Mouse (Mus musculus): ENCODE measurements around the gene Rab37. TPM values are rescaled to one million over a fixed set of nuclear protein-coding genes. Genes with fewer than 3 reads are reported as not detected.

The Rab37 gene
- 1.6 and 2.0 TPM in 2 replicates for polyA plus RNA-seq (2015; fragmentation: Nextera tagmentation; extraction: Ambion mirVana)

- Histone ChIP-seq H3K4me3 (replicated peaks) (no peak within 1 kb of the TSS), H3K9me3 (replicated peaks) (no peaks in the 10 kb centered on the region), H3K9ac (no peak within 1 kb of the TSS), H3K4me1 (0 out of 2 replicates have a peak, but pooled peaks cover 4% of the 10 kb centered on the region), H3K36me3 (no peaks in the 10 kb centered on the region), H3K27ac (replicated peaks) (no peak within 1 kb of the TSS), H3K4me2 (replicated peaks) (peak within 1 kb of the TSS; percentile 15; the same call in 1 of the 2 replicates), H3K27me3 (peaks cover 38% of the 10 kb centered on the region)
- ATAC-seq (ENCODE audit: insufficient number of reproducible peaks, low FRiP score, low TSS enrichment, low read depth): no peak
- 2% methylated on average over 36 of the region's 36 CpGs for WGBS
Measured at GRCm38 (mm10) chr11:115091362-115091901, at the start of gene Rab37. Gene Rab37, plus strand, starts transcription at chr11:115091431.

- H3K4me2 ChIP-seq (replicated peaks): no peak within 1 kb of the TSS
- H3K4me1 ChIP-seq: no peaks in the 10 kb centered on the region
- no peaks in the 10 kb centered on the region for H3K9me3 ChIP-seq (replicated peaks)
- H3K9ac ChIP-seq: no peak within 1 kb of the TSS
- WGBS: 62% methylated on average over 2 of the region's 2 CpGs
- no peak within 1 kb of the TSS for H3K27ac ChIP-seq (replicated peaks)
- no peaks in the 10 kb centered on the region for H3K27me3 ChIP-seq
- no peak within 1 kb of the TSS for H3K4me3 ChIP-seq (replicated peaks)
- no peaks in the 10 kb centered on the region for H3K36me3 ChIP-seq
- ATAC-seq (ENCODE audit: insufficient number of reproducible peaks, low FRiP score, low TSS enrichment, low read depth): no peak
Measured at GRCm38 (mm10) chr11:115048259-115048658, 43.0 kb upstream of the Rab37 start, which contains the start of gene Cd300ld3. Gene Cd300ld3, minus strand, starts transcription at chr11:115048409.

- WGBS: 50% methylated on average over 3 of the region's 3 CpGs
- no peaks in the 10 kb centered on the region for H3K4me1 ChIP-seq
- no peak overlapping the region for H3K4me2 ChIP-seq (replicated peaks)
- no peaks in the 10 kb centered on the region for H3K9me3 ChIP-seq (replicated peaks)
- H3K9ac ChIP-seq: no peak overlapping the region
- no peak overlapping the region for H3K27ac ChIP-seq (replicated peaks)
- no peaks in the 10 kb centered on the region for H3K27me3 ChIP-seq
- no peak overlapping the region for H3K4me3 ChIP-seq (replicated peaks)
- ATAC-seq (ENCODE audit: insufficient number of reproducible peaks, low FRiP score, low TSS enrichment, low read depth): no peak
- H3K36me3 ChIP-seq: no peaks in the 10 kb centered on the region
Measured at GRCm38 (mm10) chr11:115049282-115049895, 41.8 kb upstream of the Rab37 start.

GRCm38 (mm10) chr11:115052206-115052605 is 39.0 kb upstream of the Rab37 start:
- H3K4me2 ChIP-seq (replicated peaks): no peak overlapping the region
- WGBS: 1% methylated on average over 9 of the region's 9 CpGs
- no peaks in the 10 kb centered on the region for H3K9me3 ChIP-seq (replicated peaks)
- no peak overlapping the region for H3K9ac ChIP-seq
- no peak overlapping the region for H3K27ac ChIP-seq (replicated peaks)
- no peak for ATAC-seq (ENCODE audit: insufficient number of reproducible peaks, low FRiP score, low TSS enrichment, low read depth)
- no peaks in the 10 kb centered on the region for H3K4me1 ChIP-seq
- no peaks in the 10 kb centered on the region for H3K27me3 ChIP-seq
- no peak overlapping the region for H3K4me3 ChIP-seq (replicated peaks)
- no peaks in the 10 kb centered on the region for H3K36me3 ChIP-seq

- H3K9ac ChIP-seq: no peak overlapping the region
- H3K4me2 ChIP-seq (replicated peaks): no peak overlapping the region
- no peaks in the 10 kb centered on the region for H3K9me3 ChIP-seq (replicated peaks)
- no peaks in the 10 kb centered on the region for H3K27me3 ChIP-seq
- H3K4me3 ChIP-seq (replicated peaks): no peak overlapping the region
- 81% methylated on average over 1 of the region's 1 CpGs for WGBS
- no peaks in the 10 kb centered on the region for H3K4me1 ChIP-seq
- H3K36me3 ChIP-seq: no peaks in the 10 kb centered on the region
- no peak for ATAC-seq (ENCODE audit: insufficient number of reproducible peaks, low FRiP score, low TSS enrichment, low read depth)
- no peak overlapping the region for H3K27ac ChIP-seq (replicated peaks)
Measured at GRCm38 (mm10) chr11:115052991-115053390, 38.2 kb upstream of the Rab37 start.

DNA sequence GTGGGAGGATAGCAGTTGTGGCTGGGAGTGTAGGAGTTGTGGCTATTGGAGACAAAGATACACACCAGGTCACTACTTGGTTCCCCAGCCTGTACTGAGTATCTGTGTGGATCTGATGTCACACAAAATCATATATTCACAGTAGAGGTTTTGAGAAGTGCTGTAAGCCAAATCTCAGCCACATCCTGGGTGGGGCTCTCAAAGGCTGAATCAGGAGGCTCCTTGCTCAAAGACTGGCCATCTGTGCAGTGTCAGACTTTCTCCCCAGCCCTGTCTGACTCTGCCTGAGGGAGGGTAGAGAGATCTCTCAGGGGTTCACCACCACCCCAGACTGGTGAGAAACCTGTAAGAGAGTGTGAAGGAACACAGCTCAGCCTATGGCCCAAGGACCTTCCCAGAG is 36.7 kb upstream of the Rab37 start:
- Histone ChIP-seq H3K4me1 (no peaks in the 10 kb centered on the region), H3K27me3 (no peaks in the 10 kb centered on the region), H3K9ac (no peak overlapping the region), H3K36me3 (no peaks in the 10 kb centered on the region), H3K4me3 (replicated peaks) (no peak overlapping the region), H3K9me3 (replicated peaks) (no peaks in the 10 kb centered on the region), H3K27ac (replicated peaks) (no peak overlapping the region), H3K4me2 (replicated peaks) (no peak overlapping the region)
- no peak for ATAC-seq (ENCODE audit: insufficient number of reproducible peaks, low FRiP score, low TSS enrichment, low read depth)

DNA sequence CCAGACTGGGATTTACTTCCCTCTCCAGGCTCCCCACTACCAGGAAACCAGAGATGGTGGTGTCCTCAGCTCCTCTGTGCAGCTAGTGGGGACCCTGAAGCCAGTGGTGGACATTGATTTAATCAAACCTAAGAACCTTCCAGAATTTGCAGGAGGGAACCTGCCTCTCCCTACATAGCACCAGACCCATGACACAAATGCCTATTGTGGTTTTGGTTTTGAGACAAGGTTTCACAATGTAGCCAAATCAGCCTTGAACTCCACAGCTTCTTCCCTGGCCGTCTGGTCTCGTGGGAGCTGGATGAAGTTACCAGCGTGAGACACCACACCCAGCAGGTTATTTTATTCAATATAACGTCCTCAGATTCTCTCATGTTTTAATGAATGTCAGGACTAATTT is 32.5 kb upstream of the Rab37 start:
- Histone ChIP-seq H3K27me3 (no peaks in the 10 kb centered on the region), H3K4me3 (replicated peaks) (no peak overlapping the region), H3K9ac (no peak overlapping the region), H3K9me3 (replicated peaks) (no peaks in the 10 kb centered on the region), H3K27ac (replicated peaks) (no peak overlapping the region), H3K4me1 (no peaks in the 10 kb centered on the region), H3K4me2 (replicated peaks) (no peak overlapping the region), H3K36me3 (no peaks in the 10 kb centered on the region)
- 62% methylated on average over 4 of the region's 4 CpGs for WGBS
- no peak for ATAC-seq (ENCODE audit: insufficient number of reproducible peaks, low FRiP score, low TSS enrichment, low read depth)

DNA sequence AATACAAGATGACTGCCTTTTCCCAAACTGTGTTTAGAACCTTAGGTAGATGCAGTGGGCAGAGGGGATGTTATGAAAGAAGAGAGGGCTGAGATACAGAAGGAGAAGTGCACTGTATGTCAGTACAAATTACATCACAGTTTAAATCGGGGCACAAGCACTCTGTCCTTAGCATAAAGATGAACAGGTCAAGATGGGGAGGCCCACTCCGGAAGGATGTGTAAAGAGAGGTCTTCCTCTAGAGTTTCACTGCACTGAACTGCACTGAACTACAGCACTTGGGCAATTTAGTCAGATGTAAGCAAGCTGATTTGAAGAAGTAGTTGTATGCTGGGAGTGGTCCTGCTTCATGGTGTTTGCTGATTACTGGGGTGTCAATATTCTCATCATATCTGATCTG is 31.4 kb upstream of the Rab37 start:
- Histone ChIP-seq H3K4me1 (no peaks in the 10 kb centered on the region), H3K36me3 (no peaks in the 10 kb centered on the region), H3K4me3 (replicated peaks) (no peak overlapping the region), H3K27me3 (no peaks in the 10 kb centered on the region), H3K9me3 (replicated peaks) (no peaks in the 10 kb centered on the region), H3K27ac (replicated peaks) (no peak overlapping the region), H3K4me2 (replicated peaks) (no peak overlapping the region), H3K9ac (no peak overlapping the region)
- 81% methylated on average over 2 of the region's 2 CpGs for WGBS
- no peak for ATAC-seq (ENCODE audit: insufficient number of reproducible peaks, low FRiP score, low TSS enrichment, low read depth)

- Histone ChIP-seq H3K9ac (no peak within 1 kb of the TSS), H3K4me3 (replicated peaks) (no peak within 1 kb of the TSS), H3K4me1 (no peaks in the 10 kb centered on the region), H3K36me3 (no peaks in the 10 kb centered on the region), H3K27me3 (no peaks in the 10 kb centered on the region), H3K4me2 (replicated peaks) (no peak within 1 kb of the TSS), H3K27ac (replicated peaks) (no peak within 1 kb of the TSS), H3K9me3 (replicated peaks) (no peaks in the 10 kb centered on the region)
- WGBS: 29% methylated on average over 5 of the region's 5 CpGs
- no peak for ATAC-seq (ENCODE audit: insufficient number of reproducible peaks, low FRiP score, low TSS enrichment, low read depth)
Measured at GRCm38 (mm10) chr11:115062077-115062476, 29.2 kb upstream of the Rab37 start, which contains the start of gene Cd300e. Gene Cd300e, minus strand, starts transcription at chr11:115062177.

- Histone ChIP-seq H3K9ac (no peak overlapping the region), H3K36me3 (no peaks in the 10 kb centered on the region), H3K27ac (replicated peaks) (no peak overlapping the region), H3K27me3 (peaks cover 13% of the 10 kb centered on the region), H3K4me2 (replicated peaks) (no peak overlapping the region), H3K4me1 (peaks cover 7% of the 10 kb centered on the region; the same call in 1 of the 2 replicates), H3K9me3 (replicated peaks) (no peaks in the 10 kb centered on the region), H3K4me3 (replicated peaks) (no peak overlapping the region)
- ATAC-seq (ENCODE audit: insufficient number of reproducible peaks, low FRiP score, low TSS enrichment, low read depth): no peak
- 62% methylated on average over 6 of the region's 6 CpGs for WGBS
Measured at GRCm38 (mm10) chr11:115066768-115067167, 24.5 kb upstream of the Rab37 start.

GRCm38 (mm10) chr11:115071015-115071551 is 20.1 kb upstream of the Rab37 start:
- peak overlapping the region; percentile 24 for H3K4me2 ChIP-seq (replicated peaks)
- no peaks in the 10 kb centered on the region for H3K36me3 ChIP-seq
- H3K27ac ChIP-seq (replicated peaks): no peak overlapping the region
- H3K9me3 ChIP-seq (replicated peaks): no peaks in the 10 kb centered on the region
- 11% methylated on average over 9 of the region's 9 CpGs for WGBS
- H3K4me1 ChIP-seq: peaks cover 11% of the 10 kb centered on the region; the same call in 1 of the 2 replicates
- no peak overlapping the region for H3K4me3 ChIP-seq (replicated peaks)
- H3K9ac ChIP-seq: no peak overlapping the region
- ATAC-seq (ENCODE audit: insufficient number of reproducible peaks, low FRiP score, low TSS enrichment, low read depth): no peak
- peaks cover 14% of the 10 kb centered on the region for H3K27me3 ChIP-seq

Measured in embryonic facial prominence, embryonic 15.5 days (tissue).